Mouse (Mus musculus) heart, postnatal 25 days (tissue): ENCODE results near the gene Foxj3. TPM values are rescaled to one million over a fixed set of nuclear protein-coding genes. Genes with fewer than 3 reads are reported as not detected.
"Not testable (repeated sequence)": the region's sequence is repeated elsewhere in the genome, so short reads cannot be mapped to it uniquely, and the experiment has no call there.

Experiments
- DNase-seq: peaks from one replicate; pipeline ENCODE4 v3.0.0; 2022; ENCODE audit warnings: low spot score
- intact Hi-C: fragments of 180-260 bp; cut with DNase I; formaldehyde crosslinking; loops from one replicate; pipeline ENCODE4 v1.15.1; 2025
- total RNA-seq, 2 experiments: library from RNA; stranded (reverse); gene quantifications; 2 replicates each; pipeline ENCODE4 v1.2.3; 2021

The Foxj3 gene
- 10 to 100 TPM; 30.6 to 34.9 TPM for total RNA-seq

- intact Hi-C loops, result loop anchor here (10.0 kb wide), 2 partner anchors 88 to 212 kb away; partner anchors contain the start of gene Ppih
- not testable (repeated sequence) for DNase-seq
Observed at GRCm38 (mm10) chr4:119536615-119537014, at the start of gene Foxj3. TSS of gene Foxj3 (plus strand) at chr4:119537004.

- DNase-seq, result no peak
- intact Hi-C loops, result no loop called here
Observed at GRCm38 (mm10) chr4:119489666-119490065, 47.1 kb upstream of the Foxj3 start.

GRCm38 (mm10) chr4:119490806-119491205 is 46.0 kb upstream of the Foxj3 start:
- DNase-seq, result no peak
- intact Hi-C loops, result no loop called here

- intact Hi-C loops, result no loop called here
Observed at GRCm38 (mm10) chr4:119492291-119492932, 44.4 kb upstream of the Foxj3 start, which contains the start of gene Rimkla. TSS of gene Rimkla (minus strand) at chr4:119492628.

GRCm38 (mm10) chr4:119492933-119493327 is 43.9 kb upstream of the Foxj3 start:
- intact Hi-C loops, result no loop called here
- DNase-seq, result no peak

More at GRCm38 (mm10) chr4:119492291-119492932, 44.4 kb upstream of the Foxj3 start, which contains the start of gene Rimkla:
- peak; percentile 28 for DNase-seq

- intact Hi-C loops, result no loop called here
- DNase-seq, result no peak
Observed at GRCm38 (mm10) chr4:119498319-119498848, 38.4 kb upstream of the Foxj3 start.

- intact Hi-C loops, result no loop called here
- no peak for DNase-seq
Observed at GRCm38 (mm10) chr4:119511591-119511990, 25.2 kb upstream of the Foxj3 start.

- no peak for DNase-seq
- intact Hi-C loops, result no loop called here
Observed at GRCm38 (mm10) chr4:119512731-119513141, 24.1 kb upstream of the Foxj3 start.

GRCm38 (mm10) chr4:119523575-119523974 is 13.2 kb upstream of the Foxj3 start:
- intact Hi-C loops, result no loop called here
- no peak for DNase-seq

- DNase-seq, result no peak
- intact Hi-C loops, result no loop called here
Observed at GRCm38 (mm10) chr4:119524010-119524409, 12.8 kb upstream of the Foxj3 start.

GRCm38 (mm10) chr4:119524466-119524865 is 12.3 kb upstream of the Foxj3 start:
- DNase-seq, result no peak
- intact Hi-C loops, result no loop called here

GRCm38 (mm10) chr4:119526329-119526845 is 10.4 kb upstream of the Foxj3 start:
- intact Hi-C loops, result no loop called here
- no peak for DNase-seq

GRCm38 (mm10) chr4:119531813-119532212 is 5.0 kb upstream of the Foxj3 start:
- intact Hi-C loops, result loop anchor here (5.0 to 10.0 kb wide), 3 partner anchors 93 to 285 kb away; partner anchors contain the start of gene Ppih
- DNase-seq, result no peak

GRCm38 (mm10) chr4:119535103-119535502 is 1.7 kb upstream of the Foxj3 start:
- DNase-seq, result no peak
- intact Hi-C loops, result loop anchor here (10.0 kb wide), 2 partner anchors 90 to 210 kb away; partner anchors contain the start of gene Ppih

GRCm38 (mm10) chr4:119537436-119537835 is 632 bp downstream of the Foxj3 start:
- no peak for DNase-seq
- intact Hi-C loops, result loop anchor here (10.0 kb wide), 2 partner anchors 87 to 213 kb away; partner anchors contain the start of gene Ppih

- intact Hi-C loops, result loop anchor here (2.0 to 10.0 kb wide), 3 partner anchors 86 to 214 kb away; partner anchors contain the start of genes Ppcs, Ppih and Zmynd12
- DNase-seq, result peak; percentile 88
Observed at GRCm38 (mm10) chr4:119539031-119539824, 2.4 kb downstream of the Foxj3 start, which contains the start of gene Frg2f1. TSS of gene Frg2f1 (minus strand) at chr4:119539529.

GRCm38 (mm10) chr4:119539836-119540532 is 3.2 kb downstream of the Foxj3 start:
- intact Hi-C loops, result loop anchor here (2.0 to 10.0 kb wide), 3 partner anchors 85 to 215 kb away; partner anchors contain the start of genes Ppcs, Ppih and Zmynd12
- DNase-seq, result peak; percentile 20

- DNase-seq, result no peak
- intact Hi-C loops, result no loop called here
Observed at GRCm38 (mm10) chr4:119540533-119540890, 3.7 kb downstream of the Foxj3 start.

GRCm38 (mm10) chr4:119550864-119551263 is 14.1 kb downstream of the Foxj3 start:
- intact Hi-C loops, result no loop called here

More at GRCm38 (mm10) chr4:119550864-119551263, 14.1 kb downstream of the Foxj3 start:
- DNase-seq, result no peak
